Mouse (Mus musculus) lung, postnatal 0 days (tissue): Measurements from ENCODE around the gene Arvcf. TPM values are rescaled to one million over a fixed set of nuclear protein-coding genes. Genes with fewer than 3 reads are reported as not detected.
A peak's percentile ranks its signal among the peaks of the same experiment; 100 is the strongest.

ENCODE experiments used
- ATAC-seq: fragments of 200-750 bp; cut with Nextera tagmentation; 2 replicates; pipeline ENCODE4 v1.8.0; 2017; ENCODE audit warnings: moderate library complexity
- DNase-seq: peaks from one replicate; pipeline ENCODE4 v3.0.0-alpha.2; 2016; ENCODE audit warnings: low spot score
- H3K27ac ChIP-seq: fragments of 300-500 bp; sonication (generic); 2 replicates; pipeline ENCODE4 v1.5.1; 2014; ENCODE audit warnings: antibody characterized with exemption, mild to moderate bottlenecking, low read length, mixed read lengths
- H3K27me3 ChIP-seq: fragments of 300-500 bp; sonication (generic); replicated peaks from 2 replicates; pipeline ENCODE4 v1.6.1; 2014; ENCODE audit warnings: low read length, mixed read lengths; ENCODE audit not compliant: insufficient read depth
- H3K36me3 ChIP-seq: fragments of 300-500 bp; sonication (generic); 2 replicates; pipeline ENCODE4 v1.6.1; 2014; ENCODE audit warnings: low read length, mixed read lengths; ENCODE audit not compliant: insufficient read depth
- H3K4me1 ChIP-seq: fragments of 300-500 bp; sonication (generic); 2 replicates; pipeline ENCODE4 v1.6.1; 2014; ENCODE audit warnings: antibody characterized with exemption, low read depth, low read length, mixed read lengths; ENCODE audit not compliant: insufficient read depth
- H3K4me2 ChIP-seq: fragments of 300-500 bp; sonication (generic); replicated peaks from 2 replicates; pipeline ENCODE4 v1.6.1; 2014; ENCODE audit warnings: low read depth, mild to moderate bottlenecking, low read length, moderate library complexity, mixed read lengths
- H3K4me3 ChIP-seq: fragments of 300-500 bp; sonication (generic); 2 replicates; pipeline ENCODE4 v1.5.1; 2014; ENCODE audit warnings: low read depth, low read length
- H3K9ac ChIP-seq: fragments of 300-500 bp; sonication (generic); replicated peaks from 2 replicates; pipeline ENCODE4 v1.6.1; 2014; ENCODE audit warnings: low read depth, mild to moderate bottlenecking
- H3K9me3 ChIP-seq: fragments of 300-500 bp; sonication (generic); 2 replicates; pipeline ENCODE4 v1.6.1; 2016; ENCODE audit warnings: low read length, mixed read lengths
- CTCF ChIP-seq: IDR thresholded peaks from 2 replicates; pipeline ENCODE4 v1.5.1; 2016; ENCODE audit warnings: antibody characterized with exemption, mild to moderate bottlenecking
- EP300 ChIP-seq: IDR thresholded peaks from 2 replicates; pipeline ENCODE4 v1.6.1; 2016; ENCODE audit warnings: antibody characterized with exemption, mild to moderate bottlenecking, control low read depth
- WGBS: fragments of 180-500 bp; shearing (Covaris S2); extraction: QIAGEN DNeasy Blood & Tissue Kit; methylation state at CpG from one replicate; pipeline ENCODE4 v1.1.7; 2014; 5-methylcytosine and 5-hydroxymethylcytosine counted together
- polyA plus RNA-seq: library from polyadenylated mRNA; unstranded; fragments of >200 nt; fragmentation: Nextera tagmentation; extraction: Ambion mirVana; gene quantifications from 2 replicates; pipeline ENCODE4 v1.2.1, GENCODE M21; 2015

The Arvcf gene
- polyA plus RNA-seq, 1 experiment from 2014 or later: 14.6 TPM

- no peaks in the 10 kb centered on the region for H3K36me3 ChIP-seq
- H3K9me3 ChIP-seq: no peaks in the 10 kb centered on the region
- H3K4me2 ChIP-seq: no peak overlapping the region
- TF ChIP-seq CTCF (no peak), EP300 (no peak)
- ATAC-seq: no peak
- H3K27ac ChIP-seq: no peak overlapping the region
- no peak overlapping the region for H3K4me3 ChIP-seq
- peaks cover 6% of the 10 kb centered on the region; the same call in 1 of the 2 replicates for H3K4me1 ChIP-seq
- H3K27me3 ChIP-seq: no peaks in the 10 kb centered on the region
- WGBS: 80% methylated on average over 12 of the region's 12 CpGs
- no peak for DNase-seq
- H3K9ac ChIP-seq: no peak overlapping the region
Measured at GRCm38 (mm10) chr16:18349761-18350325, 1.9 kb downstream of the Arvcf start.

- 63% methylated on average over 5 of the region's 5 CpGs for WGBS
- H3K4me3 ChIP-seq: no peak overlapping the region
Measured at GRCm38 (mm10) chr16:18351313-18352055, 3.5 kb downstream of the Arvcf start.

GRCm38 (mm10) chr16:18353106-18353505 lies 5.1 kb downstream of the Arvcf start:
- H3K4me3 ChIP-seq: no peak overlapping the region
- no peaks in the 10 kb centered on the region for H3K4me1 ChIP-seq
- H3K4me2 ChIP-seq: no peak overlapping the region
- no peak overlapping the region for H3K27ac ChIP-seq
- no peaks in the 10 kb centered on the region for H3K27me3 ChIP-seq
- ATAC-seq: no peak
- 71% methylated on average over 1 of the region's 1 CpGs for WGBS
- DNase-seq: no peak
- H3K9me3 ChIP-seq: no peaks in the 10 kb centered on the region
- H3K36me3 ChIP-seq: no peaks in the 10 kb centered on the region
- no peak overlapping the region for H3K9ac ChIP-seq
- peak; percentile 23; the same call in 1 of the 2 replicates for TF ChIP-seq CTCF
- no peak for TF ChIP-seq EP300

More at GRCm38 (mm10) chr16:18351313-18352055, 3.5 kb downstream of the Arvcf start:
- Histone ChIP-seq H3K4me2 (no peak overlapping the region), H3K27me3 (no peaks in the 10 kb centered on the region), H3K27ac (no peak overlapping the region), H3K9ac (no peak overlapping the region), H3K4me1 (peaks cover 6% of the 10 kb centered on the region; the same call in 1 of the 2 replicates), H3K9me3 (no peaks in the 10 kb centered on the region), H3K36me3 (no peaks in the 10 kb centered on the region)
- TF ChIP-seq CTCF (peak; percentile 80), EP300 (no peak)
- DNase-seq (peak; percentile 49), ATAC-seq (no peak)

DNA sequence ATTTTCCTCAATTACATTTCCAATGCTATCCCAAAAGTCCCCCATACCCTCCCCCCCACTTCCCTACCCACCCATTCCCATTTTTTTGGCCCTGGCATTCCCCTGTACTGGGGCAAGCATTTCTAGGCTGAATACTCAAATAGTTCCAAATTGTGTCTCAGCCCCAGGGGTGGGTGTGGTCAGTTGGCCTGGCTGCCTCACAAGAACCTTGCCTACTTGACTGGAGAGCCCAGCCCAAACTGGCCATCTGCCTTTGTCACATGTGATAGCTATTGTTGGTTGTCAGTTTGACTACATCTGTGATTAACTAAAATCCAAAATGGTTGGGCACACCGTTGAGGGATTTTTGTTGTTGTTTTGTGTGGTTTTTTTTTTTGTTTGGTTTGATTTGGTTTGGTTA lies 9.0 kb downstream of the Arvcf start:
- DNase-seq: no peak
- ATAC-seq: no peak
- Histone ChIP-seq H3K4me1 (no peaks in the 10 kb centered on the region), H3K4me3 (no peak overlapping the region), H3K9me3 (no peaks in the 10 kb centered on the region), H3K27me3 (no peaks in the 10 kb centered on the region), H3K4me2 (no peak overlapping the region), H3K36me3 (no peaks in the 10 kb centered on the region), H3K27ac (no peak overlapping the region), H3K9ac (no peak overlapping the region)
- TF ChIP-seq EP300 (no peak), CTCF (no peak)
- 81% methylated on average over 1 of the region's 1 CpGs for WGBS

DNA sequence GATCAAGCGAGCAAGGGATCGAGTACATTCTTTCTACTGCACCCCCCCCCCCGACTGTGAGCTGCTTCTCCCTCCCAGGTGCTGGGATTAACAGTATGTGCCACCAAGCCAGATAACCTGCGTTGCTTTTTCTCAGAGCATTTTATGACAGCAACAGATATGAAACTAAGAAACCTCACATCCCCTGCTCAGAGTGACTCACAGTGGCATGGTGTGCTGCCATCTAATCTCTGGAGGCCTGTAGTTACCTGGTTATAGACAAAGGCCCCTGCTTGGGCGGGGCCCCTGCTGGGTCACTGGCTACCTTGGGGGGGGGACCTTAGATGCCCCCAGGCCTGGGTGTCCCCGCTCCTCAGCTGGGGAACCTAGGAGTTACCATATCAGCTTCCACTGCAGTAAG lies 10.0 kb downstream of the Arvcf start:
- Histone ChIP-seq H3K4me1 (no peaks in the 10 kb centered on the region), H3K27ac (no peak overlapping the region), H3K4me2 (no peak overlapping the region), H3K27me3 (no peaks in the 10 kb centered on the region), H3K9ac (no peak overlapping the region), H3K4me3 (no peak overlapping the region), H3K9me3 (no peaks in the 10 kb centered on the region), H3K36me3 (no peaks in the 10 kb centered on the region)
- TF ChIP-seq CTCF: no peak
- TF ChIP-seq EP300: no peak
- whole genome bisulfite sequencing: 79% methylated on average over 6 of the region's 6 CpGs
- no peak for DNase-seq
- ATAC-seq: no peak

GRCm38 (mm10) chr16:18360151-18360805 lies 12.3 kb downstream of the Arvcf start:
- no peak for TF ChIP-seq CTCF
- no peak for TF ChIP-seq EP300
- Histone ChIP-seq H3K4me1 (no peaks in the 10 kb centered on the region), H3K4me2 (no peak overlapping the region), H3K9ac (no peak overlapping the region), H3K27ac (no peak overlapping the region), H3K27me3 (no peaks in the 10 kb centered on the region), H3K36me3 (no peaks in the 10 kb centered on the region), H3K4me3 (no peak overlapping the region), H3K9me3 (no peaks in the 10 kb centered on the region)
- peak; percentile 30; the same call in 1 of the 2 replicates for ATAC-seq
- 76% methylated on average over 6 of the region's 6 CpGs for WGBS
- peak; percentile 55 for DNase-seq
